ENCODE assay signal across 35 mouse cellular contexts in the genomic region with DNA sequence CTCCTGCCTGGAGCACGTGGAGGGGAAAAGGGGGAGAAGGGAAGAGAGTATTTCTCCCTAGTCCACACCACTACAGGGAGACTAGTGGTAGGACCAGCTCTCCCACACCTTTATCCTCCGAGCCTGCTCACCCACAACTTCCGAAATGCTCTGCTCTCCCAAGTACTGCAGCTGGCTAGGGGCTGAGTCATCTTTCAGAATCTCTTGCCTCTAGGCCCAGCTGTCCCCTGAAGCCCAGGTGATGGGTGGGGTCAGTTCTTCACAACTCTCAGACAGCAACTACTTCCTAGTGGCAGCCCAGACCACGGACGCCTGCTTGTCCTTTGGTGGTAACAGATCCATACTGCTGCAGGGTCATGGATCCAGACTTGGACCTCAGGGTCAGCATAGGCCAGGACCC. TPM values are rescaled to one million over a fixed set of nuclear protein-coding genes. Genes with fewer than 3 reads are reported as not detected.
A peak's percentile ranks its signal among the peaks of the same experiment; 100 is the strongest.
DNase-seq lines count a peak whose midpoint lies in the region; ATAC-seq lines count a peak whose summit lies in the region.
"Had no signal": no experiment of that assay in that cellular context is flagged by ENCODE, and none has a peak within 500 bp of the region (broad histone marks: within the 10 kb centered on the region; RNA-seq: fewer than 3 reads in every experiment).

No protein-coding gene starts in this region.

- H3K4me1 ChIP-seq in liver, embryonic 11.5 days (replicated peaks; ENCODE audit: control insufficient read depth, insufficient read depth, low read length) = peaks cover 3% of the 10 kb centered on the region; the same call in 1 of the 2 replicates
- no peaks in the 10 kb centered on the region for H3K4me1 ChIP-seq in hindbrain, embryonic 11.5 days (replicated peaks; ENCODE audit: control insufficient read depth, insufficient read depth, low read length)
- H3K4me1 ChIP-seq: liver, embryonic 15.5 days had no signal

- no peak overlapping the region for H3K4me2 ChIP-seq in liver, embryonic 11.5 days
- no peak overlapping the region for H3K4me2 ChIP-seq in hindbrain, embryonic 11.5 days (replicated peaks; ENCODE audit: low read depth, low read length)
- H3K4me2 ChIP-seq: heart, embryonic 13.5 days; kidney, embryonic 15.5 days; liver, embryonic 15.5 days; lung, embryonic 15.5 days; midbrain, embryonic 11.5 days; neural tube, embryonic 12.5 days had no signal

- H3K27ac ChIP-seq in liver, embryonic 11.5 days (ENCODE audit: low read depth, low read length) = no peak overlapping the region
- H3K27ac ChIP-seq in hindbrain, embryonic 11.5 days (ENCODE audit: low read depth, low read length) = no peak overlapping the region
- H3K27ac ChIP-seq: heart, embryonic 13.5 days; hindbrain, embryonic 10.5 days; kidney, embryonic 15.5 days; layer of hippocampus, adult 2 months; left cerebral cortex, adult 2 months; liver, embryonic 15.5 days; lung, embryonic 15.5 days; neural tube, embryonic 12.5 days had no signal

- no peak overlapping the region for H3K4me3 ChIP-seq in liver, embryonic 11.5 days (ENCODE audit: low read depth, low read length)
- H3K4me3 ChIP-seq in hindbrain, embryonic 11.5 days (ENCODE audit: low read depth, low read length) = no peak overlapping the region
- H3K4me3 ChIP-seq: erythroblast, embryonic 14.5 days; heart, embryonic 13.5 days; hindbrain, embryonic 10.5 days; kidney, embryonic 15.5 days; layer of hippocampus, adult 2 months; left cerebral cortex, adult 2 months; liver, embryonic 15.5 days; lung, embryonic 15.5 days; neural tube, embryonic 12.5 days had no signal

- no peaks in the 10 kb centered on the region for H3K9me3 ChIP-seq in liver, embryonic 11.5 days (ENCODE audit: control insufficient read depth, low read length)
- H3K9me3 ChIP-seq in hindbrain, embryonic 11.5 days (ENCODE audit: control insufficient read depth, low read length) = no peaks in the 10 kb centered on the region
- H3K9me3 ChIP-seq: G1E; heart, embryonic 13.5 days; hindbrain, embryonic 10.5 days; kidney, embryonic 15.5 days; liver, embryonic 15.5 days; lung, embryonic 15.5 days; neural tube, embryonic 12.5 days had no signal

- H3K9ac ChIP-seq in liver, embryonic 11.5 days (ENCODE audit: low read depth, low read length) = no peak overlapping the region
- no peak overlapping the region for H3K9ac ChIP-seq in hindbrain, embryonic 11.5 days (ENCODE audit: low read depth, low read length)
- H3K9ac ChIP-seq: heart, embryonic 13.5 days; kidney, embryonic 15.5 days; liver, embryonic 15.5 days; lung, embryonic 15.5 days; neural tube, embryonic 12.5 days had no signal

- 67% methylated on average over 5 of the region's 5 CpGs for WGBS in liver, embryonic 11.5 days
- WGBS in hindbrain, embryonic 11.5 days = 87% methylated on average over 5 of the region's 5 CpGs

- no peaks in the 10 kb centered on the region for H3K36me3 ChIP-seq in liver, embryonic 11.5 days (ENCODE audit: control insufficient read depth, insufficient read depth, low read length)
- H3K36me3 ChIP-seq in hindbrain, embryonic 11.5 days (ENCODE audit: control insufficient read depth, insufficient read depth, low read length) = no peaks in the 10 kb centered on the region
- H3K36me3 ChIP-seq: G1E; heart, embryonic 13.5 days; hindbrain, embryonic 10.5 days; kidney, embryonic 15.5 days; liver, embryonic 15.5 days; lung, embryonic 15.5 days; neural tube, embryonic 12.5 days had no signal

- no peaks in the 10 kb centered on the region for H3K27me3 ChIP-seq in liver, embryonic 11.5 days (replicated peaks; ENCODE audit: control insufficient read depth, insufficient read depth, low read length)
- no peaks in the 10 kb centered on the region for H3K27me3 ChIP-seq in hindbrain, embryonic 11.5 days (ENCODE audit: control insufficient read depth, insufficient read depth, low read length)
- H3K27me3 ChIP-seq: heart, embryonic 13.5 days; kidney, embryonic 15.5 days; liver, embryonic 15.5 days; lung, embryonic 15.5 days; neural tube, embryonic 12.5 days had no signal

- no peak for DNase-seq in frontal cortex, postnatal 25 days (ENCODE audit: low spot score in 2 of 2)
- peak; percentile 18 for DNase-seq in right cerebral cortex, postnatal 25 days
- DNase-seq in right cerebral cortex, postnatal 36 days (ENCODE audit: low spot score in 2 of 2) = no peak
- peak; percentile 53 for DNase-seq in brain, adult 2 months (ENCODE audit: low read depth, low spot score)
- DNase-seq in liver, embryonic 11.5 days (ENCODE audit: low spot score) = no peak
- no peak for DNase-seq in hindbrain, embryonic 11.5 days (ENCODE audit: low spot score)
- DNase-seq: adrenal gland, postnatal 14 days; cerebellum, adult 11-12 months; cerebellum, adult 9-11 months; gastrocnemius, postnatal 10 days; heart, postnatal 10 days; kidney, adult 18-20 months; kidney, postnatal 25 days; liver; right cerebral cortex, postnatal 14 days; spleen, adult 18-20 months; thymus, adult 2 months; thymus, postnatal 36 days had no signal

- ATAC-seq in frontal cortex, adult (ENCODE audit: low TSS enrichment) = peak; percentile 60; the same call in 1 of the 2 replicates
- no peak for ATAC-seq in liver, embryonic 11.5 days (replicated peaks; ENCODE audit: low FRiP score)
- ATAC-seq in hindbrain, embryonic 11.5 days (ENCODE audit: low FRiP score) = no peak
- ATAC-seq in megakaryocyte, adult 5-6 weeks (ENCODE audit: poor library complexity, severe bottlenecking) = no peak
- ATAC-seq: forebrain, embryonic 16.5 days; hindbrain, embryonic 16.5 days; midbrain, embryonic 16.5 days had no signal

RNA-seq across cellular contexts. Expression of a gene that starts 54.2 kb away (rescaled TPM):
- polyA plus RNA-seq in liver, embryonic 11.5 days (2014; fragmentation: Nextera tagmentation; extraction: Ambion mirVana) = 3.4 and 3.8 TPM in 2 replicates
- polyA plus RNA-seq in hindbrain, embryonic 11.5 days (2014; fragmentation: Nextera tagmentation; extraction: Ambion mirVana) = 12.2 and 12.5 TPM in 2 replicates
- 1.6 and 1.9 TPM in 2 replicates for total RNA-seq in megakaryocyte, adult 5-6 weeks (2015)
- total RNA-seq in megakaryocyte, adult 5-6 weeks (2017) = 1.1 and 1.8 TPM in 2 replicates
- polyA plus RNA-seq: erythroblast, embryonic 14.5 days; G1E had no signal

RNA-seq across cellular contexts. Expression of a gene that starts 57.9 kb away (rescaled TPM):
- polyA plus RNA-seq in liver, embryonic 11.5 days (2014; fragmentation: Nextera tagmentation; extraction: Ambion mirVana) = 1.2 and 1.5 TPM in 2 replicates
- polyA plus RNA-seq in hindbrain, embryonic 11.5 days (2014; fragmentation: Nextera tagmentation; extraction: Ambion mirVana) = 3.0 and 4.6 TPM in 2 replicates
- total RNA-seq in megakaryocyte, adult 5-6 weeks (2015) = not detected in 2 replicates
- total RNA-seq in megakaryocyte, adult 5-6 weeks (2017) = not detected in 2 replicates
- total RNA-seq: adrenal gland, postnatal 14 days; gastrocnemius, postnatal 10 days; heart, adult 18-20 months; heart, postnatal 10 days had no signal
- polyA plus RNA-seq: erythroblast, embryonic 14.5 days; thymus, adult 2 months had no signal

RNA-seq across cellular contexts. Expression of a gene that starts 58.0 kb away (rescaled TPM):
- 2.9 and 3.4 TPM in 2 replicates for polyA plus RNA-seq in liver, embryonic 11.5 days (2014; fragmentation: Nextera tagmentation; extraction: Ambion mirVana)
- 7.9 and 8.9 TPM in 2 replicates for polyA plus RNA-seq in hindbrain, embryonic 11.5 days (2014; fragmentation: Nextera tagmentation; extraction: Ambion mirVana)
- 8.1 and 10.7 TPM in 2 replicates for total RNA-seq in megakaryocyte, adult 5-6 weeks (2015)
- total RNA-seq in megakaryocyte, adult 5-6 weeks (2017) = 10.0 and 11.1 TPM in 2 replicates

Comparison
In these comparisons a context has a peak if more than half of its experiments do, and no peak if none do; other contexts are left out.
1. DNase-seq: peak in right cerebral cortex, postnatal 25 days (single experiment) and brain, adult 2 months (single experiment); none in frontal cortex, postnatal 25 days (0 of 2), right cerebral cortex, postnatal 36 days (0 of 2), liver, embryonic 11.5 days (single experiment) and hindbrain, embryonic 11.5 days (single experiment).